Mouse (Mus musculus) thymus, adult 2 months (tissue): Measurements from ENCODE around the gene Ell.

Experiments
- CTCF ChIP-seq: fragments of 200-500 bp; IDR thresholded peaks from 2 replicates; pipeline ENCODE4 v1.5.1; 2012; ENCODE audit warnings: mild to moderate bottlenecking, control low read depth, low read length, moderate library complexity, borderline replicate concordance; ENCODE audit not compliant: control insufficient read depth, poor library complexity, insufficient read depth; ENCODE audit errors: extremely low read depth
- POLR2A ChIP-seq: fragments of 200-500 bp; IDR thresholded peaks from 2 replicates; pipeline ENCODE4 v1.6.1; 2012; ENCODE audit warnings: mild to moderate bottlenecking, low read length, control low read depth, moderate library complexity; ENCODE audit not compliant: control insufficient read depth, poor library complexity, insufficient read depth; ENCODE audit errors: extremely low read depth

- TF ChIP-seq CTCF (no peak), POLR2A (no peak)
These were observed 33.4 kb upstream of the Ell start for GRCm38 (mm10) chr8:70505698-70506327.
